Comparison of ENCODE assay signal across 8 mouse cellular contexts in the genomic region with DNA sequence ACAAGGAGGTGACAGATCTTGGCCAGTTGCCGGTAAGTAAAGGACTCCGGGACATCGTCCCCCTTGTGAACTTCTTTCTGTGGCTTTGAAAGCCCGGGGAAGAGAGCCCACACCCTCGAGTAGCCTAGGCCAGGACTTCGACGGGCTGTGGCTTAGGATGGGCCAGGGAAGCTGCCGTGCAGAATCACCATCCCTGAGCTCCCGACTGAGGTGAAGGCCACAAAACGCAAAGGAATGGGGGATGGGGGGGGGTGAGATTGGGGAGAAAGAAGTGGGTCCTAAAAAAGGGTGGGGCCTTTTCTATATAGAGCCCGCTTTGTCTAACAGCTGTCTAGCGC. TPM values are rescaled to one million over a fixed set of nuclear protein-coding genes. Genes with fewer than 3 reads are reported as not detected.
DNase-seq lines count a peak whose midpoint lies in the region; ATAC-seq and TF ChIP-seq lines count a peak whose summit lies in the region.
"Had no signal": no experiment of that assay in that cellular context is flagged by ENCODE, and none has a peak within 500 bp of the region (broad histone marks: within the 10 kb centered on the region; RNA-seq: fewer than 3 reads in every experiment).

No protein-coding gene starts in this region.

- H3K36me3 ChIP-seq in E14TG2a.4 (ENCODE audit: insufficient read depth, low read length) (no peaks in the 10 kb centered on the region), ES-Bruce4 (ENCODE audit: control insufficient read depth, insufficient read depth, low read length, poor library complexity, severe bottlenecking) (no peaks in the 10 kb centered on the region)
- H3K36me3 ChIP-seq in hindbrain, embryonic 10.5 days, result no peaks in the 10 kb centered on the region
- H3K36me3 ChIP-seq in liver, embryonic 16.5 days (ENCODE audit: control insufficient read depth, insufficient read depth), result no peaks in the 10 kb centered on the region

- H3K27me3 ChIP-seq in E14TG2a.4 (ENCODE audit: insufficient read depth, low read length) (peaks cover 25% of the 10 kb centered on the region), ES-Bruce4 (ENCODE audit: control insufficient read depth, insufficient read depth, low read length, poor library complexity, severe bottlenecking) (peaks cover 4% of the 10 kb centered on the region)
- peaks cover 46% of the 10 kb centered on the region for H3K27me3 ChIP-seq in hindbrain, embryonic 10.5 days (ENCODE audit: insufficient read depth, poor library complexity, severe bottlenecking)
- H3K27me3 ChIP-seq in liver, embryonic 16.5 days (ENCODE audit: control insufficient read depth, insufficient read depth, low read depth, low read length), result peaks cover 10% of the 10 kb centered on the region

- no peak for ATAC-seq in liver, embryonic 16.5 days (ENCODE audit: low read depth)
- no peak for ATAC-seq in CD4-positive, CD25-positive, alpha-beta regulatory T cell, adult 4 months
- ATAC-seq in erythroblast, adult 5-6 weeks (replicated peaks; ENCODE audit: low FRiP score, poor library complexity, severe bottlenecking), result no peak

- no peak overlapping the region for H3K27ac ChIP-seq in ES-Bruce4 (ENCODE audit: insufficient read depth, low read length)
- no peak overlapping the region for H3K27ac ChIP-seq in hindbrain, embryonic 10.5 days
- no peak overlapping the region for H3K27ac ChIP-seq in liver, embryonic 16.5 days (ENCODE audit: low read length)

- H3K4me1 ChIP-seq in E14TG2a.4 (replicated peaks; ENCODE audit: low read depth, low read length) (no peaks in the 10 kb centered on the region; the same call in 1 of the 2 replicates), ES-Bruce4 (ENCODE audit: control insufficient read depth, insufficient read depth, low read length) (no peaks in the 10 kb centered on the region)
- H3K4me1 ChIP-seq in hindbrain, embryonic 10.5 days (replicated peaks), result no peaks in the 10 kb centered on the region; the same call in 1 of the 2 replicates
- H3K4me1 ChIP-seq in liver, embryonic 16.5 days (ENCODE audit: control insufficient read depth, low read depth, low read length), result no peaks in the 10 kb centered on the region

- H3K4me2 ChIP-seq in liver, embryonic 16.5 days (ENCODE audit: low read depth, low read length), result no peak overlapping the region; the same call in 1 of the 2 replicates

- TF ChIP-seq POLR2A in ES-Bruce4 (IDR thresholded peaks at IDR 0.05; ENCODE audit: insufficient read depth, low read length), result no peak

- no peak for TF ChIP-seq EP300 in ES-Bruce4 (IDR thresholded peaks at IDR 0.05; ENCODE audit: insufficient read depth, low read depth, low read length)

- DNase-seq in hindbrain, embryonic 10.5 days (ENCODE audit: low spot score), result no peak
- DNase-seq in layer of hippocampus, adult 8-10 months (ENCODE audit: low spot score in 2 of 2), result no peak
- DNase-seq: kidney, adult 8-10 months had no signal

- H3K9me3 ChIP-seq in E14TG2a.4 (ENCODE audit: low read length) (no peaks in the 10 kb centered on the region), ES-Bruce4 (replicated peaks; ENCODE audit: control insufficient read depth, insufficient read depth, low read length, poor library complexity, severe bottlenecking) (no peaks in the 10 kb centered on the region)
- H3K9me3 ChIP-seq in hindbrain, embryonic 10.5 days, result no peaks in the 10 kb centered on the region
- H3K9me3 ChIP-seq in liver, embryonic 16.5 days (replicated peaks; ENCODE audit: control insufficient read depth, low read length), result no peaks in the 10 kb centered on the region

- WGBS in hindbrain, embryonic 10.5 days, result 40% methylated on average over 12 of the region's 12 CpGs
- WGBS in liver, embryonic 16.5 days (ENCODE audit: insufficient replicate concordance), result 37% methylated on average over 12 of the region's 12 CpGs

- H3K4me3 ChIP-seq in E14TG2a.4 (replicated peaks; ENCODE audit: low read length) (peak overlapping the region; percentile 70), ES-Bruce4 (ENCODE audit: low read depth, low read length) (peak overlapping the region; percentile 74)
- peak overlapping the region; percentile 56 for H3K4me3 ChIP-seq in hindbrain, embryonic 10.5 days
- H3K4me3 ChIP-seq in liver, embryonic 16.5 days (ENCODE audit: low read depth, low read length), result peak overlapping the region; percentile 29; the same call in 1 of the 2 replicates

- TF ChIP-seq CTCF in E14TG2a.4 (conservative IDR thresholded peaks at IDR 0.05; ENCODE audit: low read length) (no peak), ES-Bruce4 (IDR thresholded peaks at IDR 0.05; ENCODE audit: low read depth, low read length) (no peak)

- H3K9ac ChIP-seq in ES-Bruce4 (ENCODE audit: low read depth, poor library complexity, severe bottlenecking), result no peak overlapping the region
- H3K9ac ChIP-seq in liver, embryonic 16.5 days (ENCODE audit: low read depth, low read length), result no peak overlapping the region

RNA-seq across cellular contexts. Expression of gene Nrk, which starts 0.5 kb away (rescaled TPM):
- 22.4 and 24.5 TPM in 2 replicates for polyA plus RNA-seq in ES-Bruce4 (2011; ENCODE audit: insufficient read depth, insufficient read length, low read depth, missing spikeins)
- 1.2 and 2.2 TPM in 2 replicates for polyA plus RNA-seq in hindbrain, embryonic 10.5 days (2016; fragmentation: Nextera tagmentation; extraction: Ambion mirVana)
- polyA plus RNA-seq in liver, embryonic 16.5 days (2015; fragmentation: Nextera tagmentation; extraction: Ambion mirVana), result 2.4 and 3.4 TPM in 2 replicates
- not detected for polyA plus RNA-seq in CD4-positive, CD25-positive, alpha-beta regulatory T cell, adult 4 months (2017; shearing (Covaris generic))
- under 1 TPM in 3 of 4 experiments, not detected in 1; 0.04 to 0.18 (median 0.06) TPM for total RNA-seq in layer of hippocampus, adult 8-10 months (2022)
- total RNA-seq in erythroblast, adult 5-6 weeks (2015; ENCODE audit: low replicate concordance), result not detected in 2 replicates
- total RNA-seq in erythroblast, adult 5-6 weeks (2017; ENCODE audit: low replicate concordance), result not detected in 2 replicates
